Mouse (Mus musculus) cerebellum, adult 11-12 months (tissue): ENCODE measurements around the gene Ncor2.
A peak's percentile ranks its signal among the peaks of the same experiment; 100 is the strongest.

Experiments used
- DNase-seq: peaks from one replicate; pipeline ENCODE4 v3.0.0; 2022

The Ncor2 gene

DNA sequence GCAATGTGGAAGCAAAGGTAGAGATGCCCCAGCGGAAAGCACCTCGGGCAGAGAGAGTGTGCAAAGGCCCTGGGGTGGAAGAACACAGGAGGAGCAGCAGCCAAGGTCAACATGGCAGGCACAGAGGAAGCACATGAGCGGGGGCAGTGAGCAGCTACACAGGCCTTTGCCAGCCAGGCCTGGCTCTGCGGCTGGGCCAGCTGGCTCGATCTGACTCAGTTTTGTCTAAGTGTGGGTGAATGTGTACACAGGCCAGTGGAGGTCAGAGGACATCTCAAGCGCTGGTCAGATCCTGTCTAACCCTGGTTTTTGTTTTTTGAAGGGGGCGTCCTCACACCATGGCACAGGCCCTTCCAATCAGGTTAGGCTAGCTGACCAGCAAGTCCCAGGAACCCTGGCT is 10.9 kb downstream of the Ncor2 start:
- no peak for DNase-seq

DNA sequence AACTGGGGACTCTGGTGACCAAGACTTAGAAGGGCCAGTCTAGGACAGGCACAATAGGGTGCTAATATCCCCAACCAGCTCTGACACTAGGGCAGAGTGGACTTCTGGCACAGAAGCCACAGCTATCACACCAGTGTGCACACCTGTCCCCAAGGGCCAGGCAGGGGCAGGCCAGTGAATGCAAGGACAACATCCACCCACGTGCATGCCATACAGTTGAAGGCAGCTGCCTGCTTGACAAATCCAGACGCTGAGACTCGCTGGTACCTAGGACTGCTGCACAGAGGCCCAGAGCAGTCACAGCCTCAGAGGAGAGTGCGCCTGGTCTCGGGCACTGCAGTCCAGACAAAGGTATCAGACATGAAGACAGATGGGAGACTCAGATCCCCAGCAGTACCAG is 11.5 kb downstream of the Ncor2 start:
- DNase-seq: no peak

- no peak for DNase-seq
Observed at GRCm38 (mm10) chr5:125165993-125166392, 13.0 kb downstream of the Ncor2 start.

GRCm38 (mm10) chr5:125164465-125165167 is 14.4 kb downstream of the Ncor2 start:
- DNase-seq: peak; percentile 79

DNA sequence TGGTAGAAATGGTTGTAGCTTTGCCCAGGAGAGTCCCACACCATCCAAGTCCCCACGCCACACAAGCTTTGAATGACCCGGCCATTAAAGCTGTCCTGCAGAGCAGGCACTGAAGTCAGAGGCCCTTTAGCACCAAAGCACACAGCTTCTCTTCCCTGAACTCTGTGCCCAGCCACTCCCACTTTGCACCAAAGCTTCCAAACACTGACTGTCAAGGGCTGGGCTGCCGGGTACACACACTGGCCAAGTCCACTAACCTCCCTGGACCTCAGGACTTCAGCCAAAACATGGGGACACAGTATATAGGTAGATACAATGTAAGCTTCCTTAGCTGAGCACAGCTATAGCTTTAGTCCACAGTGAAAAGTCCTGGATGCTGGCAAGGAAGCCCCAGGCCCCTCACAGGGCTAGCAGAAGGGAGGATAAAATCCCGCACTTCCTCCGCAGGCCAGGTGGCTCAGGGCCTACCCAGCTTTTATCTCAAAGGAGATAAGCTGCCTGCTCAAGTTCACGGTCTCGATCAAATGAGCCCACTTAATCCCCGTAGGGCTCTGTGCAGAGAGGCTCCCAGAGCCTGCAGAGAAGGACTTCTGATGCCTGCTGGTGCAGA is 15.5 kb downstream of the Ncor2 start:
- DNase-seq: peak; percentile 56

GRCm38 (mm10) chr5:125162461-125162860 is 16.6 kb downstream of the Ncor2 start:
- no peak for DNase-seq

- no peak for DNase-seq
Observed at GRCm38 (mm10) chr5:125159804-125160405, 19.1 kb downstream of the Ncor2 start.

DNA sequence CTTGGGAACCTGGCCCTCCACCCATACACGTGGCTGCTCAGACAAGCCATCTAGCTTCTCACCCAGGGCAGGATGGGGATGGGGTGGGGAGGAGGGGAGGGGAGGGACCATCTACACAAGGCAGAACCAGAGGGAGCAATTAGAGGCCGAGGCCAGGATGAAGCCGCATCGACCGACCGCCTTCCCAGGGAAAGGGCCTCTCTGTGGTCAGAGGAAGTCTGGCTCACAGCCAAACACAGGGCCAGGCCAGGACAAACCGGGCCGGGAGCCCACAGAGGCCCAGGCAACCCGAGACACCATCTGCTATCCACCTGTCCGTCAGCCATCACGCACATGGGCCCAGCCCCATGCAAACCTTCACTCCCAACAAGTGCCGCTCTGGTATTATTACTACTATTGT is 19.7 kb downstream of the Ncor2 start:
- DNase-seq: peak; percentile 99

GRCm38 (mm10) chr5:125158232-125158961 is 20.6 kb downstream of the Ncor2 start:
- peak; percentile 68 for DNase-seq

- peak; percentile 65 for DNase-seq
Observed at GRCm38 (mm10) chr5:125157375-125158033, 21.5 kb downstream of the Ncor2 start.

DNA sequence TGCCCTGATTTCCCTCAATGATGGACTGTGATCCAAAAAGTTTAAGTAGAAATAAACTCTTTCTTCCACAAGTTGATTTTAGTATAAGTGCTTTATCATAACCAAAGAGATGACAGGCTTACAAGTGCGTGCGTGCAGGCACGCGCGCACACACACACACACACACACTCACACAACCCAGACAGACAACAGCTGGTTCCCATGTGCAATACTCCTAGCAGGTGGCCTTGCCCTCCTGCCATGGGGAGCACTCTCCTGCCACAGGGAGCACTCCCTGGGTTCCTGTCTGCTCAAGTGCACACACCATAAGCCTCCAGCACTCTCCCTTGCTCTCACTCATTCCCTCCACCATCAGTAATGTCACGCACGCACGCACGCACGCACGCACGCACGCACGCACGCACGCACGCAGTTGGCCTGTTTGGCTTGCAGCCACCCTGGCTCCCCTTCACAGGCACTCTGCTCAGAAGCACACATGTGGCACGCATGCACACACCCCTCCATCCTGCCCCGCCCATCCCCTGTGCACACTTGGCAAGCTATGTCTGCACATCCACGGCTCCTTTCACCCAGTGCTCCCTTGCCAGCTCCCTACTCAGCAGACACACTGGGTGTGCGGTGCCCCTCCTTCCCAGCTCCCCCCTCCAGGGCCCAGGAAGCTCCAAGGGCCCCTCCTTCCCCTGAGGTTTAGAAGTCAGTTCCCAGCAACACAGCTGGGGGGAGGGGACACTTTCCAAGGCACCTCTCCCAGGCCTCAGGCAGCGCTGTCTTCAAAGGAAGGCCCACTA is 22.4 kb downstream of the Ncor2 start:
- peak; percentile 55 for DNase-seq

GRCm38 (mm10) chr5:125155451-125155850 is 23.6 kb downstream of the Ncor2 start:
- no peak for DNase-seq

DNA sequence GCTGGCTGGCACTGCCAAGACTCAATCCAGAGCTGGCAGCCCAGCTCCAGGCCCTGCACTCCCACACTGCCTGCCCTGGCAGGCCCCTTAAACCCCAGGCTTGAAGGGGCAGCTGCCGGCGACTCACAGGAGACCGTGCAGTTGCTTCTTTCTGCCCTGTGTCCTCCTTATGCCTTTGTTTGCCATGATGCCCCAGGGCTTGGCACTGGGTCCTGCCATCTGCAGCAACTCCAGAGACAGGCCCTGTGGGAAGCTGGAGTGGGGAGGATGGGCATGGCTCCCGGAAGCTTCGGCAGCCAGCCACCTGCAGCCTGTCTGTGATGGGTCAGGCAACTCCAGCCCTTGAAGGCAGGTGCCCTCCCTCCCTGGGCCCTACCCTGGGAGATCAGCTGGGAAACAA is 24.0 kb downstream of the Ncor2 start:
- peak; percentile 97 for DNase-seq

- DNase-seq: no peak
Observed at GRCm38 (mm10) chr5:125154178-125154577, 24.8 kb downstream of the Ncor2 start.

- no peak for DNase-seq
Observed at GRCm38 (mm10) chr5:125153201-125153816, 25.7 kb downstream of the Ncor2 start.

DNA sequence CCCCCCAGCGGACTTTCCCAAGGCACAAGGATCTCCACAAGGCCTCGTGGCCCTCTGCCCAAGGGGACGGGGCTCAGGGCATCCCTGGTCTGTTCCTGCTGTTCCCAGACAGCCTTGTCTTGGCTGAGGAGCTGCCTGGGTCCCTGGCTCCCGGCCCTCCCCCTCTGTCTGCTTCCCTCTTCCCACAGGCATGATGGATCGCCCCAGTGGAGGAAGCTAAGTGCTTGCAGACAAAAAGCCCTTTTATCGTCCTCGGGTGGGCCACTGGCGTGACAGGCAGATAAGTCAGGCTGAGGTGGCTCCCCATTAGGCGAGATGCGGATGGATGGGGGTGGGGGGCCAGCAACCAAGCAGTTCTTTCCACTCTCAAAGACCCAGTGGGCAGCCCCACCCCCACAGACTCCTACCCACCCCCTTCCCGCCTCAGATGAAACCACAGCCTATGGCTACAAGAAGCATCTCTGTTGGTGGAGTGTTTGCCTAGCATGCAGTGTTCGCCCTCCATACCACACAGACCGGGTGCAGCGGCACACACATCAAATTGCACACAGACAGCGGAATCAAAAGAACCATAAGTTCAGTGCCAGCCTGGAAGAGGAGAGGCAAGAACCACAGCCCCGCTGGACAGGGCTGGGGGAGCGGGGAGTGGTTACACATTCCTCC is 27.0 kb downstream of the Ncor2 start:
- DNase-seq: no peak

GRCm38 (mm10) chr5:125150951-125151564 is 28.0 kb downstream of the Ncor2 start:
- peak; percentile 54 for DNase-seq

GRCm38 (mm10) chr5:125149142-125149541 is 29.9 kb downstream of the Ncor2 start:
- no peak for DNase-seq

GRCm38 (mm10) chr5:125148686-125149085 is 30.3 kb downstream of the Ncor2 start:
- peak; percentile 70 for DNase-seq

GRCm38 (mm10) chr5:125148173-125148572 is 30.8 kb downstream of the Ncor2 start:
- peak; percentile 52 for DNase-seq

- DNase-seq: no peak
Observed at GRCm38 (mm10) chr5:125147124-125147523, 31.9 kb downstream of the Ncor2 start.
